Mouse (Mus musculus): ENCODE measurements around the gene Cnot6l. TPM values are rescaled to one million over a fixed set of nuclear protein-coding genes. Genes with fewer than 3 reads are reported as not detected.

Cnot6l gene
- polyA plus RNA-seq, 1 experiment from 2014 or later = 12.6 TPM

DNA sequence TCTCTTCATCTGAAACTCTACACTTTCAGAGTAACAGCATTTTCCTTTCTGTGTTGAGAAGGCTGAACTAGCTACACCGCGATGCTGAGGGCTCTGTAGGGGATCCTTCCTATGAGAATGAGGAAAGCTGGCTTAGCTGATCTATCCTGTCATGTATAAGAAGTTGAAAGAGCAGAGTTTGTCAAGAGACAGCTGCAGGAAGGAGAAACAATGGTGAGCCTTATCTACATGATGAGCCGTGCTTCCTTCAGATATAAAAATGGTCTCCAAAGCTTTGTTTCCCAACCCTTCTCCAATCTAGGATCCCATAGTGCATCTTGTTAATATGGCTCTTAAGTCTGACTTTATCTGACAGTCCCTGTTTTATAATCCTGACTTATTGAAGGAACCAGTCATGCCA, 6.5 kb upstream of the Cnot6l start:
- Histone ChIP-seq H3K4me3 (ENCODE audit: low read depth, low read length) (no peak overlapping the region), H3K36me3 (ENCODE audit: control insufficient read depth, insufficient read depth, low read length) (no peaks in the 10 kb centered on the region), H3K4me2 (ENCODE audit: low read depth, severe bottlenecking) (no peak overlapping the region), H3K27ac (replicated peaks; ENCODE audit: low read depth, low read length) (no peak overlapping the region), H3K9me3 (ENCODE audit: control insufficient read depth, low read length) (no peaks in the 10 kb centered on the region), H3K9ac (ENCODE audit: low read length) (no peak overlapping the region), H3K27me3 (ENCODE audit: control insufficient read depth, insufficient read depth, low read length) (no peaks in the 10 kb centered on the region), H3K4me1 (ENCODE audit: control insufficient read depth, insufficient read depth, low read length) (no peaks in the 10 kb centered on the region)
- no peak for DNase-seq (ENCODE audit: low spot score)
- no peak for ATAC-seq (ENCODE audit: insufficient number of reproducible peaks, low FRiP score, low TSS enrichment, low read depth)
- 85% methylated on average over 3 of the region's 3 CpGs for WGBS

DNA sequence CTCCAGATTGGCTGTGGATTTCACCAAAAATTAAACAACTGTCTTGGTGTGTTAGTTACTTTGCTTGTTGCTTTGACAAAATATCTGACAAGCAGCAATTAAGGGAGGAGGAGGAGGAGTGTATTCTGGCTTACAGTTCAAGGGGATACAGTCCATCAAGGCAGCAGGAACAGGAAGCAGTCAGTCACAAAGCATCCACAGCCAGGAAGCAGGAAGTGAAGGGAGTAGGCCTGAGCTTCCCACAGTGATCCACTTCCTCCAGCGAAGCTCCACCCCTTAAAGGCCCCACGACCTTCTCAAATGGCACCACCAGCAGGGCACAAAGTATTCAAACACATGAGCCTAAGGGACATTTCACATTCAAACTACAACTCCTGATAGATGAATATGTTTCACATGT, 2.8 kb upstream of the Cnot6l start:
- H3K9ac ChIP-seq (ENCODE audit: low read length) = no peak overlapping the region
- WGBS = 83% methylated on average over 2 of the region's 2 CpGs
- no peaks in the 10 kb centered on the region for H3K36me3 ChIP-seq (ENCODE audit: control insufficient read depth, insufficient read depth, low read length)
- no peaks in the 10 kb centered on the region for H3K9me3 ChIP-seq (ENCODE audit: control insufficient read depth, low read length)
- no peaks in the 10 kb centered on the region for H3K4me1 ChIP-seq (ENCODE audit: control insufficient read depth, insufficient read depth, low read length)
- no peak overlapping the region for H3K4me2 ChIP-seq (ENCODE audit: low read depth, severe bottlenecking)
- DNase-seq (ENCODE audit: low spot score) = no peak
- H3K27ac ChIP-seq (replicated peaks; ENCODE audit: low read depth, low read length) = no peak overlapping the region
- ATAC-seq (ENCODE audit: insufficient number of reproducible peaks, low FRiP score, low TSS enrichment, low read depth) = no peak
- no peak overlapping the region for H3K4me3 ChIP-seq (ENCODE audit: low read depth, low read length)
- H3K27me3 ChIP-seq (ENCODE audit: control insufficient read depth, insufficient read depth, low read length) = no peaks in the 10 kb centered on the region

DNA sequence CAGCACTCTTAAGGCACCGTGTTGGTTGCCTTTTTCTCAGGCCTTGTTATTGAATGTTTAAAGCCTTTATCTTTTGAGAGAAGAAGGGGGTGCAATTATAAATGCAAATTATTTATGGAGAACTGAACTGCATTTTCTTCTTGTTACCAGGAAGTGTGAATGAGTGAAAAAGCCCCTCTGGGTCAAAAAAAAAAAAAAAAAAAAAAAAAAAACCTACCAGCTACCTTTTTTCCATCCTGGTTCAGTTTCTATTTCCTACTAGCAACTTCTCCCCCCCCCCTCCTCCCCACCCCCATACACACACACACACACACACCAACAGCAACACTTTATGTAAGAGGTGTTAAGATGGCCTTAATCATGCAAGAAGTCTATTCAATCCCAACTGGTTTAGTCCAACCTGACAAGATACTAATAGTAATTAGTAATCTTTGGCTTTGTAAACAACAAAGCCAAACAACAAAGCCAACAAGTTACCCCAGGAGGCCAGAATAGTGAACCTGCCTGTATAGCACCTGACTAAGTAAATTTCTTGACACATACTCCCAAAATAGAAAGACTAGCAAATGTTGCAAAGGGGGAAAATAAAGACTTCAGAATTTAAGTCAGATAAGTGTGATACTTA, 463 bp downstream of the Cnot6l start:
- ATAC-seq (ENCODE audit: insufficient number of reproducible peaks, low FRiP score, low TSS enrichment, low read depth) (no peak), DNase-seq (ENCODE audit: low spot score) (no peak)
- 3% methylated on average over 1 of the region's 1 CpGs for WGBS
- Histone ChIP-seq H3K9me3 (ENCODE audit: control insufficient read depth, low read length) (no peaks in the 10 kb centered on the region), H3K4me3 (ENCODE audit: low read depth, low read length) (peak overlapping the region; percentile 93), H3K4me1 (ENCODE audit: control insufficient read depth, insufficient read depth, low read length) (no peaks in the 10 kb centered on the region; the same call in 1 of the 2 replicates), H3K27me3 (ENCODE audit: control insufficient read depth, insufficient read depth, low read length) (no peaks in the 10 kb centered on the region), H3K9ac (ENCODE audit: low read length) (peak overlapping the region; percentile 98), H3K27ac (replicated peaks; ENCODE audit: low read depth, low read length) (no peak overlapping the region; the same call in 1 of the 2 replicates), H3K36me3 (ENCODE audit: control insufficient read depth, insufficient read depth, low read length) (no peaks in the 10 kb centered on the region), H3K4me2 (ENCODE audit: low read depth, severe bottlenecking) (peak overlapping the region; percentile 63)

DNA sequence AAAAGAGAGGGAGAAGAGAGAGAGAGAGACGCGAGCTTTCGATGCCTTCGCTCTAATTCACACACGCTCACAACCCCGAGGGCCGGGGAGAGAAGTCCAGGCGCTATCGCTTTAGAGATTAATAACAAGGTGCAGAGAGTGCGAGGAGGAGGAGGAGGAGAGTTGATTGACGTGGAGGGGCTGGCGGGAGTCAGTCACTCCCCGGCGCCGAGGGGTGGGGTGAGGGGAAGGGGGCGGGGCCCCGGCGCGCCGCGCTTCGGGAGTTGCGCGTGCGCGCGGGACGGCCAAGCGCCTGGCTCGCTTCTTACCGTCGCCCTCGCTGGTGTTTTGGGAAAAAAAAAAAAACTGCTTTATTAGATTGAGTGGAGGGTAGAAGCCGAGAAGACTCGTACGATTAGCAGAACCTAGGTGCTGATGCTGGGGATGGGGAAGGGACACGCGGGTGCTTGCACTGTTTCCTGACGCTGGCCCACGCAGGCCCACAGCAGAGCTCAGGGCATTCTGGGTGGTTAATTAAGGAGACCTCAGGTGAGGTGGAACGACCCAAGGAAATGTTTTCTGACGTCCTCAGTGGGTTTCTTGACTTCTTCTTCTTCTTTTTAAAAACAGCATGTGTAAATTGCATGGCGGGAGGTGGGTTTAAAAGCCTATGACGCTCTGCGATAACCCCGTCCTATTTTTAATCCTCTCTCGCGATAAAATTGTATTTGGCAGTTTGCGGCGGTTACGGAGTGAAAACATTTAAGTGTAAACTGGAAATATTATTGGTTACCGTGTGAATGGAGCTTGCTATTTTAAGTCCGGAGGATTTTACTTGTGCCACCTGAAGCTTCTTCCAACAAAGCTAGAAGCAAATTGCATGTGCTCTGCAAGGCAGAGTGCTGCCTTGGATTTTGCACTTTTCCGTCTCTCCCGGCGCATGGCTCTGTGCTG, 1.3 kb downstream of the Cnot6l start:
- Histone ChIP-seq H3K4me3 (ENCODE audit: low read depth, low read length) (peak overlapping the region; percentile 93), H3K27me3 (ENCODE audit: control insufficient read depth, insufficient read depth, low read length) (no peaks in the 10 kb centered on the region), H3K4me1 (ENCODE audit: control insufficient read depth, insufficient read depth, low read length) (no peaks in the 10 kb centered on the region; the same call in 1 of the 2 replicates), H3K36me3 (ENCODE audit: control insufficient read depth, insufficient read depth, low read length) (no peaks in the 10 kb centered on the region), H3K9ac (ENCODE audit: low read length) (peak overlapping the region; percentile 98), H3K4me2 (ENCODE audit: low read depth, severe bottlenecking) (peak overlapping the region; percentile 63), H3K27ac (replicated peaks; ENCODE audit: low read depth, low read length) (peak overlapping the region; percentile 98), H3K9me3 (ENCODE audit: control insufficient read depth, low read length) (no peaks in the 10 kb centered on the region)
- DNase-seq (ENCODE audit: low spot score) (peak; percentile 90), ATAC-seq (ENCODE audit: insufficient number of reproducible peaks, low FRiP score, low TSS enrichment, low read depth) (peak; percentile 85)
- 0% methylated on average over 55 of the region's 56 CpGs for WGBS

DNA sequence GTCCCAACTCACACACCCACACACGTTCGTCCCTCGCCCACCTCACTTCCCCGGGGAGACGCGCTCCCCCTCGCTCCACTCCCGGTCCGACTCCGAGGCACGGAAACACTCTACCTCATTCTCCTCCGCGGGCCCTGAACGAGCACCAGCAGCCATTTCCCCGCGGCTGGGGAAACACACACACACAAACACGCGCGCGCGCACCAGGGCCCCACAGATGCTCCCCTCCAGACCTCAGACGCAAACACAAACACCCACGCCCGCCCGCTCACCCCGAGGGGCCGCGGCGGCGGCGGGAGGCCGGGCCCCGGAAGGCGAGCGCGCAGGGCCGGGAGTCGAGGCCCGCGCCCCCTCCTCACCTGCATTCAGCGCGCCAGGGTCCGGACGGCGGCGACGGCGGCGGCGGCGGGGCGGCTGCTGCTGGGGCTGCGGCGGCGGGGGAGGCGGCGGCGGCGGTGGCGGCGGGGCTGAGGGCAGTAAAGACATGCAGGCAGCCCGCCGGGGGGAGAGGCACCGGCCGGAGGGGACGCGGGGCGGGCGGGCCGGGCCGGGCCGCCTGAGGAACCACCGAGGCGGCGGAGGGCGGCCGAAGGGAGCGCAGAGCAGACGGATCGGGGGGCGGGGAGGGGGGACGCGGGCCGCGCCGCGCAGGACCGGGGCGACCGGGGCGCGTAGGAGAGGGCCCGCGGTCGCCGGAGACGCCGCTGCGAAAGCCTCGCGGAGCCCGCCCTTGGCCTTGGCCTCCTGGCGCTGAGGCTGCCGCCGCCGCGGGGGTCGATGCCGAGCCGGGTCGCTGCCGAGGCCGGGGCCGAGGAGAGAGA, 2.2 kb downstream of the Cnot6l start:
- under 1% methylated on average over 79 of the region's 114 CpGs for WGBS
- H3K9me3 ChIP-seq (ENCODE audit: control insufficient read depth, low read length) = no peaks in the 10 kb centered on the region
- H3K4me2 ChIP-seq (ENCODE audit: low read depth, severe bottlenecking) = peak overlapping the region; percentile 63
- ATAC-seq (ENCODE audit: insufficient number of reproducible peaks, low FRiP score, low TSS enrichment, low read depth) (peak; percentile 44), DNase-seq (ENCODE audit: low spot score) (peak; percentile 76)
- no peaks in the 10 kb centered on the region; the same call in 1 of the 2 replicates for H3K4me1 ChIP-seq (ENCODE audit: control insufficient read depth, insufficient read depth, low read length)
- H3K27ac ChIP-seq (replicated peaks; ENCODE audit: low read depth, low read length) = peak overlapping the region; percentile 98
- peak overlapping the region; percentile 93 for H3K4me3 ChIP-seq (ENCODE audit: low read depth, low read length)
- peak overlapping the region; percentile 98 for H3K9ac ChIP-seq (ENCODE audit: low read length)
- no peaks in the 10 kb centered on the region for H3K36me3 ChIP-seq (ENCODE audit: control insufficient read depth, insufficient read depth, low read length)
- no peaks in the 10 kb centered on the region for H3K27me3 ChIP-seq (ENCODE audit: control insufficient read depth, insufficient read depth, low read length)

DNA sequence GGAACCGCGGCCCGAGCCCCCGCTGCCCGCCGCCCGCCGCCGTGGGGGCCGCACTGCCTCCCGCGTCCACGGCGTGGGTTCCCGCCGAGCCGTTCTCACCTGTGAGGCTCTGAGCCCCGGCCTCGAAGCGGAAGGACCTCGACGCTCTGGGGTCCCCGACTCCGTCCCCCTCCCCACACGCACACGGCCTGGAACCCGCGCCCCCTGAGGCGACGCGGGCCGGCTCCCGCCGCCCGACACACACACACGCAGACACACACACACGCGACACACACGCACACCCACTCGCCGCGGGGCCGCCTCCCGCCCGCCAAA, 2.8 kb downstream of the Cnot6l start:
- peak overlapping the region; percentile 93 for H3K4me3 ChIP-seq (ENCODE audit: low read depth, low read length)
- H3K27me3 ChIP-seq (ENCODE audit: control insufficient read depth, insufficient read depth, low read length) = no peaks in the 10 kb centered on the region
- ATAC-seq (ENCODE audit: insufficient number of reproducible peaks, low FRiP score, low TSS enrichment, low read depth) = peak; percentile 41
- peak overlapping the region; percentile 63 for H3K4me2 ChIP-seq (ENCODE audit: low read depth, severe bottlenecking)
- H3K4me1 ChIP-seq (ENCODE audit: control insufficient read depth, insufficient read depth, low read length) = no peaks in the 10 kb centered on the region; the same call in 1 of the 2 replicates
- no peaks in the 10 kb centered on the region for H3K9me3 ChIP-seq (ENCODE audit: control insufficient read depth, low read length)
- under 1% methylated on average over 31 of the region's 45 CpGs for WGBS
- DNase-seq (ENCODE audit: low spot score) = no peak
- H3K27ac ChIP-seq (replicated peaks; ENCODE audit: low read depth, low read length) = peak overlapping the region; percentile 98
- peak overlapping the region; percentile 98 for H3K9ac ChIP-seq (ENCODE audit: low read length)
- H3K36me3 ChIP-seq (ENCODE audit: control insufficient read depth, insufficient read depth, low read length) = no peaks in the 10 kb centered on the region

DNA sequence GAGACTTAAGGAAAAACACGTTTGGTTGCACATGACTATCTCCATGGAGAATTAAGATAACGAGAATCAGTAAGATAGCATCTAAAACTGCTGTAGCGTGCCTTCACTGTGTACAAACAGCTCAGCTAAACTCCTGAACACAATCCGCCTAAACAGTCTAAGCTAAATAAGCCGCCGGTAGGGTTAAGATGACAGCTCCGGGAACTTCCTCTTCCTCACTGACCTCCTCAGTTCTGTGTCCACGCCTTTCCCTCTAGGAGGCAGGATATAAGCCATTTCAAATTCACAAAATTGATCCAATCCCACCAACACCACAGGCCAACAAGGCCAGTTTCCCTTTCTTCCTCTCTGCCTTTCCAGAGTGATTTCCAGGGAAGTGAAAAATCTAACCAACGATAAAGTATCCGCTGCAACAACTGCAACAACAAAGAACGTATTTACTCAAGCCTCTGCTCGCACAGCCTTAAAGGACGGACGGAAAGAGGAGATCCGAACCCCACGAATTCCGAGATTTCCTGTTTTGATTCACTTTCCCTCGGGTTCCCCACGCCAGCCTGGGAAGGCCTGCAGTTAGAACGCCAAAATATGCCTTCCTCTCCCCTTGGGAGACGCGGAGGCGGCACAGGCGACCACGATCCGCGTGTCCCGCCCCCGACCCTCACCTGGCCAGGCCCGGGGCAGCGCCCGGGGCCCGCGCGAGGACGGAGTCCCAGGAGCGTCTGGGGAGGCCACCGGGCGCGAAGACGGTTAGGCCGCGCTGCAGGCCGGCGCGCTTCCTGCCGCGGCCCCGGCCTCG, 3.3 kb downstream of the Cnot6l start:
- under 1% methylated on average over 41 of the region's 50 CpGs for WGBS
- Histone ChIP-seq H3K36me3 (ENCODE audit: control insufficient read depth, insufficient read depth, low read length) (no peaks in the 10 kb centered on the region), H3K27ac (replicated peaks; ENCODE audit: low read depth, low read length) (peak overlapping the region; percentile 98), H3K9me3 (ENCODE audit: control insufficient read depth, low read length) (no peaks in the 10 kb centered on the region), H3K4me1 (ENCODE audit: control insufficient read depth, insufficient read depth, low read length) (no peaks in the 10 kb centered on the region; the same call in 1 of the 2 replicates), H3K27me3 (ENCODE audit: control insufficient read depth, insufficient read depth, low read length) (no peaks in the 10 kb centered on the region), H3K9ac (ENCODE audit: low read length) (peak overlapping the region; percentile 98), H3K4me2 (ENCODE audit: low read depth, severe bottlenecking) (peak overlapping the region; percentile 63), H3K4me3 (ENCODE audit: low read depth, low read length) (peak overlapping the region; percentile 93)
- ATAC-seq (ENCODE audit: insufficient number of reproducible peaks, low FRiP score, low TSS enrichment, low read depth) = no peak
- DNase-seq (ENCODE audit: low spot score) = peak; percentile 48

All from limb, embryonic 11.5 days (tissue).